Mouse (Mus musculus): ENCODE results near the gene Gm43720.

- TF ChIP-seq CTCF (conservative IDR thresholded peaks at IDR 0.05; ENCODE audit: low read length) (no peak), POU5F1 (IDR thresholded peaks at IDR 0.05; ENCODE audit: borderline replicate concordance, low read length) (no peak), NANOG (IDR thresholded peaks at IDR 0.05; ENCODE audit: borderline replicate concordance, low read length) (no peak)
These were observed 1.8 kb downstream of the Gm43720 start for GRCm38 (mm10) chr5:138277994-138278393.

All from E14TG2a.4 (cell line).